28 mouse cellular contexts compared by ENCODE assay signal in genomic region chr2:128353457-128353856, GRCm38 (mm10).
"Had no signal": no experiment of that assay in that cellular context is flagged by ENCODE, and none has a peak within 500 bp of the region (broad histone marks: within the 10 kb centered on the region; RNA-seq: fewer than 3 reads in every experiment).

No protein-coding gene starts in this region.

- H3K27ac ChIP-seq: limb, embryonic 10.5 days; limb, embryonic 12.5 days; limb, embryonic 13.5 days; liver, embryonic 12.5 days; liver, embryonic 13.5 days; liver, embryonic 14.5 days; liver, embryonic 15.5 days; lung, embryonic 15.5 days; macrophage; midbrain, embryonic 10.5 days; midbrain, embryonic 12.5 days; midbrain, embryonic 13.5 days; midbrain, embryonic 15.5 days; neural tube, embryonic 12.5 days had no signal

- DNase-seq: left cerebral cortex, postnatal 4 days; liver; liver, embryonic 13.5 days; liver, postnatal 0 days; lung, adult 18-20 months; lung, adult 2 months; lung, embryonic 14.5 days; lung, postnatal 10 days; lung, postnatal 14 days; lung, postnatal 36 days; lung, postnatal 4 days; midbrain, embryonic 14.5 days had no signal

- H3K4me1 ChIP-seq: limb, embryonic 12.5 days; liver, embryonic 12.5 days; liver, embryonic 13.5 days; liver, embryonic 15.5 days; lung, embryonic 15.5 days; midbrain, embryonic 10.5 days; midbrain, embryonic 12.5 days; midbrain, embryonic 13.5 days; midbrain, embryonic 15.5 days; neural tube, embryonic 12.5 days had no signal

- H3K4me3 ChIP-seq: limb, embryonic 10.5 days; limb, embryonic 12.5 days; limb, embryonic 13.5 days; limb, embryonic 15.5 days; liver, embryonic 12.5 days; liver, embryonic 13.5 days; liver, embryonic 15.5 days; lung, embryonic 15.5 days; megakaryocyte, embryonic 14.5 days; midbrain, embryonic 10.5 days; midbrain, embryonic 12.5 days; midbrain, embryonic 13.5 days; midbrain, embryonic 15.5 days; myocyte; neural tube, embryonic 12.5 days had no signal
